Mouse (Mus musculus) MEL (cell line): ENCODE data around the gene Ntn1. TPM values are rescaled to one million over a fixed set of nuclear protein-coding genes. Genes with fewer than 3 reads are reported as not detected.

Experiments
- DNase-seq: peaks from one replicate; pipeline ENCODE4 v3.0.0; 2011; ENCODE audit warnings: low read depth, low spot score
- H3K27ac ChIP-seq: 2 replicates; pipeline ENCODE4 v1.5.1; 2012; ENCODE audit warnings: low read depth, mild to moderate bottlenecking, control low read depth, low read length, moderate library complexity; ENCODE audit not compliant: control insufficient read depth
- H3K27me3 ChIP-seq, 2 experiments: fragments of 150-350 bp in 1 of 2; sonication (generic) in 1 of 2; 2 replicates each; pipeline ENCODE4 v1.6.1; 2012; ENCODE audit warnings: low read length in 2 of 2, mild to moderate bottlenecking in 2 of 2, improper control_type of control experiment in 1 of 2, moderate library complexity in 1 of 2; ENCODE audit not compliant: insufficient read depth in 2 of 2, control insufficient read depth in 1 of 2
- H3K36me3 ChIP-seq, 2 experiments: 2 replicates each; pipeline ENCODE4 v1.6.1; 2012 to 2014; ENCODE audit warnings: low read length in 2 of 2, improper control_type of control experiment in 1 of 2, inconsistent platforms in 1 of 2, mild to moderate bottlenecking in 1 of 2; ENCODE audit not compliant: insufficient read depth in 2 of 2, control insufficient read depth in 1 of 2
- H3K4me1 ChIP-seq, 2 experiments: fragments of 150-350 bp in 1 of 2; sonication (generic) in 1 of 2; 2 replicates each; pipeline ENCODE4 v1.6.1; 2012; ENCODE audit warnings: low read length in 2 of 2, improper control_type of control experiment in 1 of 2, mild to moderate bottlenecking in 1 of 2; ENCODE audit not compliant: insufficient read depth in 2 of 2, control insufficient read depth in 1 of 2
- H3K4me3 ChIP-seq, 2 experiments: fragments of 150-350 bp in 1 of 2; sonication (generic) in 1 of 2; 2 replicates each; pipeline ENCODE4 v1.5.1; 2012; ENCODE audit warnings: low read depth in 2 of 2, low read length in 2 of 2, mild to moderate bottlenecking in 2 of 2, moderate library complexity in 2 of 2, control low read depth in 1 of 2, improper control_type of control experiment in 1 of 2; ENCODE audit not compliant: control insufficient read depth in 1 of 2, insufficient read depth in 1 of 2
- H3K79me2 ChIP-seq: 2 replicates; pipeline ENCODE4 v1.6.1; 2012; ENCODE audit warnings: mild to moderate bottlenecking, low read length, moderate library complexity; ENCODE audit not compliant: control insufficient read depth, poor library complexity, insufficient read depth
- H3K9ac ChIP-seq: 2 replicates; pipeline ENCODE4 v1.6.1; 2012; ENCODE audit warnings: low read depth, mild to moderate bottlenecking, control low read depth, low read length, moderate library complexity; ENCODE audit not compliant: control insufficient read depth, poor library complexity, severe bottlenecking
- H3K9me3 ChIP-seq: fragments of 150-350 bp; sonication (generic); replicated peaks from 2 replicates; pipeline ENCODE4 v1.6.1; 2012; ENCODE audit warnings: mild to moderate bottlenecking, low read length, improper control_type of control experiment, moderate library complexity; ENCODE audit not compliant: insufficient read depth
- BHLHE40 ChIP-seq: IDR thresholded peaks from 2 replicates; pipeline ENCODE4 v1.6.1; 2012; ENCODE audit warnings: low read depth, mild to moderate bottlenecking, inconsistent platforms, low read length, improper control_type of control experiment, borderline replicate concordance
- CTCF ChIP-seq, 3 experiments: IDR thresholded peaks in 2 of 3; conservative IDR thresholded peaks in 1 of 3; 2 replicates each; pipeline ENCODE4 v1.5.1; 2011 to 2012; ENCODE audit warnings: low read length in 3 of 3, low read depth in 2 of 3, mild to moderate bottlenecking in 2 of 3, improper control_type of control experiment in 1 of 3, inconsistent platforms in 1 of 3, mixed read lengths in 1 of 3, moderate library complexity in 1 of 3; ENCODE audit not compliant: control insufficient read depth in 1 of 3, insufficient read depth in 1 of 3, poor library complexity in 1 of 3, severe bottlenecking in 1 of 3
- ELF1 ChIP-seq: IDR thresholded peaks from 2 replicates; pipeline ENCODE4 v1.6.1; 2014; ENCODE audit warnings: low read depth, mild to moderate bottlenecking, inconsistent platforms, low read length, improper control_type of control experiment, moderate library complexity
- ETS1 ChIP-seq: IDR thresholded peaks from 2 replicates; pipeline ENCODE4 v1.6.1; 2012; ENCODE audit warnings: low read depth, mild to moderate bottlenecking, inconsistent platforms, low read length, improper control_type of control experiment, moderate library complexity
- JUND ChIP-seq: IDR thresholded peaks from 2 replicates; pipeline ENCODE4 v1.6.1; 2011; ENCODE audit warnings: low read depth, mild to moderate bottlenecking, improper control_type of control experiment, low read length
- KAT2A ChIP-seq: conservative IDR thresholded peaks from 2 replicates; pipeline ENCODE4 v1.6.1; 2012; ENCODE audit warnings: low read depth, low read length, improper control_type of control experiment, inconsistent platforms
- MAFK ChIP-seq: IDR thresholded peaks from 2 replicates; pipeline ENCODE4 v1.6.1; 2011; ENCODE audit warnings: low read depth, mild to moderate bottlenecking, low read length, improper control_type of control experiment, borderline replicate concordance
- MEF2A ChIP-seq: IDR thresholded peaks from 2 replicates; pipeline ENCODE4 v1.6.1; 2014; ENCODE audit warnings: low read depth, mild to moderate bottlenecking, inconsistent platforms, low read length, improper control_type of control experiment; ENCODE audit not compliant: poor library complexity, insufficient replicate concordance, severe bottlenecking; ENCODE audit errors: extremely low read depth
- MYC ChIP-seq: IDR thresholded peaks from 2 replicates; pipeline ENCODE4 v1.6.1; 2011; ENCODE audit warnings: low read depth, mild to moderate bottlenecking, low read length, improper control_type of control experiment, moderate library complexity
- NELFE ChIP-seq: IDR thresholded peaks from 2 replicates; pipeline ENCODE4 v1.6.1; 2011; ENCODE audit warnings: low read depth, low read length, improper control_type of control experiment
- NRF1 ChIP-seq: IDR thresholded peaks from 2 replicates; pipeline ENCODE4 v1.6.1; 2014; ENCODE audit warnings: low read depth, mild to moderate bottlenecking, inconsistent platforms, low read length, improper control_type of control experiment, moderate library complexity; ENCODE audit not compliant: poor library complexity, insufficient read depth, severe bottlenecking
- POLR2AphosphoS5 ChIP-seq: IDR thresholded peaks from 2 replicates; pipeline ENCODE4 v1.6.1; 2012; ENCODE audit warnings: low read depth, borderline replicate concordance, mild to moderate bottlenecking, inconsistent platforms, low read length, moderate library complexity, mixed read lengths
- TCF12 ChIP-seq: IDR thresholded peaks from 2 replicates; pipeline ENCODE4 v1.6.1; 2014; ENCODE audit warnings: low read depth, mild to moderate bottlenecking, inconsistent platforms, low read length, improper control_type of control experiment, moderate library complexity
- USF1 ChIP-seq: IDR thresholded peaks from 2 replicates; pipeline ENCODE4 v1.6.1; 2014; ENCODE audit warnings: low read depth, mild to moderate bottlenecking, inconsistent platforms, low read length, improper control_type of control experiment, moderate library complexity
- USF2 ChIP-seq, 2 experiments: IDR thresholded peaks; 2 replicates each; pipeline ENCODE4 v1.6.1; 2011 to 2012; ENCODE audit warnings: improper control_type of control experiment in 2 of 2, low read length in 2 of 2, borderline replicate concordance in 1 of 2, inconsistent platforms in 1 of 2, low read depth in 1 of 2, mild to moderate bottlenecking in 1 of 2; ENCODE audit not compliant: insufficient read depth in 1 of 2
- ZC3H11A ChIP-seq: IDR thresholded peaks from 2 replicates; pipeline ENCODE4 v1.6.1; 2012; ENCODE audit warnings: low read depth, mild to moderate bottlenecking, inconsistent platforms, low read length, improper control_type of control experiment
- ZKSCAN1 ChIP-seq: IDR thresholded peaks from 2 replicates; pipeline ENCODE4 v1.6.1; 2012; ENCODE audit warnings: low read depth, mild to moderate bottlenecking, inconsistent platforms, low read length, improper control_type of control experiment, moderate library complexity
- ZMIZ1 ChIP-seq: IDR thresholded peaks from 2 replicates; pipeline ENCODE4 v1.6.1; 2012; ENCODE audit warnings: low read depth, mild to moderate bottlenecking, inconsistent platforms, low read length, improper control_type of control experiment, moderate library complexity
- ZNF384 ChIP-seq: IDR thresholded peaks from 2 replicates; pipeline ENCODE4 v1.6.1; 2012; ENCODE audit warnings: low read depth, mild to moderate bottlenecking, inconsistent platforms, low read length, improper control_type of control experiment
- polyA plus RNA-seq, 2 experiments: library from polyadenylated mRNA; stranded (reverse) in 1 of 2; unstranded in 1 of 2; fragments of >175 nt in 1 of 2; fragments of >200 nt in 1 of 2; gene quantifications; 2 replicates each; pipeline versions ENCODE4 v1.2.1 to v1.2.4; 2012; ENCODE audit warnings: low replicate concordance in 2 of 2, low read depth in 1 of 2; ENCODE audit not compliant: insufficient read length in 2 of 2, insufficient read depth in 1 of 2, missing spikeins in 1 of 2
- total RNA-seq: library from RNA; depleted of rRNA; stranded (reverse); fragments of 300-350 nt; gene quantifications from 2 replicates; pipeline ENCODE4 v1.2.3, GENCODE M21; 2012

Ntn1 gene
- total and polyA plus RNA-seq, 3 experiments: not detected

GRCm38 (mm10) chr11:68313861-68314260 lies 86.8 kb downstream of the Ntn1 start:
- no peaks in the 10 kb centered on the region for H3K9me3 ChIP-seq
- no peaks in the 10 kb centered on the region for H3K36me3 ChIP-seq
- H3K4me3 ChIP-seq: no peak overlapping the region
- no peak for TF ChIP-seq BHLHE40
- no peak overlapping the region for H3K9ac ChIP-seq
- no peak overlapping the region for H3K27ac ChIP-seq
- 0 out of 4 replicates have a peak, but pooled peaks cover 0 to 2% of the 10 kb centered on the region in 2 experiments for H3K27me3 ChIP-seq
- H3K4me1 ChIP-seq: no peaks in the 10 kb centered on the region
- H3K79me2 ChIP-seq: no peaks in the 10 kb centered on the region
- DNase-seq: no peak

- DNase-seq: no peak
These were observed 87.6 kb downstream of the Ntn1 start for GRCm38 (mm10) chr11:68313065-68313464.

DNA sequence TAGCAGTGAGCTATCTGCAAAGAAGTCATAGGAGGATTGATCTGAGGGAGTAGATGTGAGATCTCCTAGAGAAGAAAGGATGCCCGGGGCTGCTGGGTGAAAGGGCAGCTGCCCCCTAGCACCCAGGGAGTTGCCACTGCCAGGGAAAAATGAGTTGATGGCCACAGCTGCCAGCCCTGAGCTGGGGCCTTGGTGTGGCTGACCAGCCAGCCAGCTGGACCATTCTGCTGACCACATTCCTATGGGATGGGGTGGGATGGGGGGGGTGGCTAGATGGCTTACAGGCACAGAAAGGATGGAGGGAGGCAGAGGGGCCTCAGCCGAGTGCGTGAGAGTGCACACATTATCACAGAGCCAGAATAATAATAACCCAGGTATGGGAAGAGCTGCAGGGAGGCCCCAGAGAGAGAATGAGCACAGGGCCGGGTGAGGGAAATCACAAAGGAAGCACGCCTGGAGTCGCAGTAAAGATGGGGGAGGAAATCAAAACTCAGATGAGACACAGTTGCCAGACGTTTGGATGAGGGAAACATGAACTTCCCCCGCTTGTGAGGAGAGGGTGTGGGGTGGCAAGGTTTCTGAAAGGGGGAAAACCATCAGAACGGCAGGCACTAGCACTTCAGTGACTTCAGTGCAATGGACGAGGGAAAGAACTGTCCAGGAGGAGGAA lies 91.6 kb downstream of the Ntn1 start:
- Histone ChIP-seq H3K4me3 (no peak overlapping the region), H3K79me2 (no peaks in the 10 kb centered on the region), H3K4me1 (no peaks in the 10 kb centered on the region), H3K9ac (no peak overlapping the region), H3K27me3 (no peaks in the 10 kb centered on the region; a peak in 1 of 4 replicates), H3K36me3 (no peaks in the 10 kb centered on the region), H3K9me3 (no peaks in the 10 kb centered on the region), H3K27ac (no peak overlapping the region)
- no peak for DNase-seq
- TF ChIP-seq NRF1 (no peak), JUND (no peak), ZNF384 (no peak), NELFE (no peak), ZMIZ1 (no peak), POLR2AphosphoS5 (no peak), KAT2A (no peak), ELF1 (no peak), CTCF (IDR thresholded peaks at IDR 0.05 in 2 of 3, conservative IDR thresholded peaks at IDR 0.05 in 1 of 3; ENCODE audit: control insufficient read depth in 1 of 3, insufficient read depth in 1 of 3, low read depth in 2 of 3, low read length in 3 of 3, poor library complexity in 1 of 3, severe bottlenecking in 1 of 3) (no peak), MEF2A (no peak), MYC (no peak), ETS1 (no peak), ZC3H11A (no peak), TCF12 (no peak), USF1 (no peak)

More at GRCm38 (mm10) chr11:68313065-68313464, 87.6 kb downstream of the Ntn1 start:
- no peaks in the 10 kb centered on the region for H3K9me3 ChIP-seq
- H3K4me3 ChIP-seq: no peak overlapping the region
- no peaks in the 10 kb centered on the region for H3K4me1 ChIP-seq
- no peak overlapping the region for H3K27ac ChIP-seq
- no peaks in the 10 kb centered on the region for H3K27me3 ChIP-seq
- no peak for TF ChIP-seq USF2 (IDR thresholded peaks at IDR 0.05; ENCODE audit: borderline replicate concordance in 1 of 2, insufficient read depth in 1 of 2, low read depth in 1 of 2, low read length in 2 of 2)
- no peak for TF ChIP-seq MAFK
- TF ChIP-seq ZKSCAN1: no peak
- no peak for TF ChIP-seq NRF1
- no peak for TF ChIP-seq MEF2A
- TF ChIP-seq ELF1: no peak
- no peak for TF ChIP-seq CTCF (IDR thresholded peaks at IDR 0.05 in 2 of 3, conservative IDR thresholded peaks at IDR 0.05 in 1 of 3; ENCODE audit: control insufficient read depth in 1 of 3, insufficient read depth in 1 of 3, low read depth in 2 of 3, low read length in 3 of 3, poor library complexity in 1 of 3, severe bottlenecking in 1 of 3)
- no peak for TF ChIP-seq POLR2AphosphoS5
- TF ChIP-seq, all 39 proteins: peak for 0
- H3K9ac ChIP-seq: no peak overlapping the region
- H3K79me2 ChIP-seq: no peaks in the 10 kb centered on the region
- H3K36me3 ChIP-seq: no peaks in the 10 kb centered on the region
